Mouse (Mus musculus): Measurements from ENCODE around the gene Ttll3. TPM values are rescaled to one million over a fixed set of nuclear protein-coding genes. Genes with fewer than 3 reads are reported as not detected.

Gene Ttll3
- polyA plus RNA-seq, 1 experiment from 2014 or later, result 1.5 TPM

GRCm38 (mm10) chr6:113419199-113419587, 30.1 kb downstream of the Ttll3 start, which contains the start of gene Rpusd3:
Rpusd3 (minus strand) TSS chr6:113419340.
- Histone ChIP-seq H3K27ac (ENCODE audit: low read depth, low read length) (peak within 1 kb of the TSS; percentile 30; the same call in 1 of the 2 replicates), H3K9ac (ENCODE audit: low read depth, low read length) (peak within 1 kb of the TSS; percentile 84), H3K27me3 (ENCODE audit: control insufficient read depth, insufficient read depth, low read length) (no peaks in the 10 kb centered on the region), H3K4me3 (ENCODE audit: low read depth, low read length) (peak within 1 kb of the TSS; percentile 68), H3K9me3 (replicated peaks; ENCODE audit: control insufficient read depth, low read length) (no peaks in the 10 kb centered on the region), H3K4me2 (peak within 1 kb of the TSS; percentile 93), H3K4me1 (ENCODE audit: control insufficient read depth, insufficient read depth, low read length) (peaks cover 8% of the 10 kb centered on the region), H3K36me3 (ENCODE audit: control insufficient read depth, insufficient read depth, low read length) (no peaks in the 10 kb centered on the region)
- ATAC-seq (replicated peaks; ENCODE audit: insufficient number of reproducible peaks, low FRiP score, low TSS enrichment), result peak; percentile 97
- 2% methylated on average over 25 of the region's 25 CpGs for WGBS (ENCODE audit: insufficient replicate concordance)

GRCm38 (mm10) chr6:113423000-113423399, 33.9 kb downstream of the Ttll3 start:
- Histone ChIP-seq H3K4me2 (no peak overlapping the region), H3K9ac (ENCODE audit: low read depth, low read length) (no peak overlapping the region), H3K4me1 (ENCODE audit: control insufficient read depth, insufficient read depth, low read length) (peaks cover 7% of the 10 kb centered on the region), H3K36me3 (ENCODE audit: control insufficient read depth, insufficient read depth, low read length) (no peaks in the 10 kb centered on the region), H3K9me3 (replicated peaks; ENCODE audit: control insufficient read depth, low read length) (no peaks in the 10 kb centered on the region), H3K27ac (ENCODE audit: low read depth, low read length) (no peak overlapping the region), H3K4me3 (ENCODE audit: low read depth, low read length) (no peak overlapping the region), H3K27me3 (ENCODE audit: control insufficient read depth, insufficient read depth, low read length) (no peaks in the 10 kb centered on the region)
- ATAC-seq (replicated peaks; ENCODE audit: insufficient number of reproducible peaks, low FRiP score, low TSS enrichment), result no peak
- WGBS (ENCODE audit: insufficient replicate concordance), result 58% methylated on average over 4 of the region's 4 CpGs

GRCm38 (mm10) chr6:113424187-113424586, 35.1 kb downstream of the Ttll3 start:
- no peak for ATAC-seq (replicated peaks; ENCODE audit: insufficient number of reproducible peaks, low FRiP score, low TSS enrichment)
- H3K27me3 ChIP-seq (ENCODE audit: control insufficient read depth, insufficient read depth, low read length), result no peaks in the 10 kb centered on the region
- no peak overlapping the region for H3K4me3 ChIP-seq (ENCODE audit: low read depth, low read length)
- no peaks in the 10 kb centered on the region for H3K36me3 ChIP-seq (ENCODE audit: control insufficient read depth, insufficient read depth, low read length)
- no peak overlapping the region for H3K27ac ChIP-seq (ENCODE audit: low read depth, low read length)
- WGBS (ENCODE audit: insufficient replicate concordance), result 75% methylated on average over 7 of the region's 7 CpGs
- no peaks in the 10 kb centered on the region for H3K9me3 ChIP-seq (replicated peaks; ENCODE audit: control insufficient read depth, low read length)
- no peaks in the 10 kb centered on the region for H3K4me1 ChIP-seq (ENCODE audit: control insufficient read depth, insufficient read depth, low read length)
- H3K4me2 ChIP-seq, result no peak overlapping the region
- no peak overlapping the region for H3K9ac ChIP-seq (ENCODE audit: low read depth, low read length)

- no peaks in the 10 kb centered on the region for H3K27me3 ChIP-seq (ENCODE audit: control insufficient read depth, insufficient read depth, low read length)
- no peaks in the 10 kb centered on the region for H3K36me3 ChIP-seq (ENCODE audit: control insufficient read depth, insufficient read depth, low read length)
- H3K27ac ChIP-seq (ENCODE audit: low read depth, low read length), result no peak overlapping the region
- no peak overlapping the region for H3K4me3 ChIP-seq (ENCODE audit: low read depth, low read length)
- no peaks in the 10 kb centered on the region for H3K9me3 ChIP-seq (replicated peaks; ENCODE audit: control insufficient read depth, low read length)
- H3K9ac ChIP-seq (ENCODE audit: low read depth, low read length), result no peak overlapping the region
- ATAC-seq (replicated peaks; ENCODE audit: insufficient number of reproducible peaks, low FRiP score, low TSS enrichment), result no peak
- 93% methylated on average over 4 of the region's 4 CpGs for WGBS (ENCODE audit: insufficient replicate concordance)
- H3K4me2 ChIP-seq, result no peak overlapping the region
- no peaks in the 10 kb centered on the region for H3K4me1 ChIP-seq (ENCODE audit: control insufficient read depth, insufficient read depth, low read length)
Measured at GRCm38 (mm10) chr6:113426696-113427095, 37.6 kb downstream of the Ttll3 start.

GRCm38 (mm10) chr6:113427397-113427796, 38.3 kb downstream of the Ttll3 start:
- no peak overlapping the region for H3K27ac ChIP-seq (ENCODE audit: low read depth, low read length)
- no peak overlapping the region for H3K9ac ChIP-seq (ENCODE audit: low read depth, low read length)
- H3K36me3 ChIP-seq (ENCODE audit: control insufficient read depth, insufficient read depth, low read length), result no peaks in the 10 kb centered on the region
- no peak overlapping the region for H3K4me2 ChIP-seq
- H3K4me1 ChIP-seq (ENCODE audit: control insufficient read depth, insufficient read depth, low read length), result no peaks in the 10 kb centered on the region
- H3K4me3 ChIP-seq (ENCODE audit: low read depth, low read length), result no peak overlapping the region
- WGBS (ENCODE audit: insufficient replicate concordance), result 51% methylated on average over 3 of the region's 3 CpGs
- H3K27me3 ChIP-seq (ENCODE audit: control insufficient read depth, insufficient read depth, low read length), result no peaks in the 10 kb centered on the region
- no peak for ATAC-seq (replicated peaks; ENCODE audit: insufficient number of reproducible peaks, low FRiP score, low TSS enrichment)
- no peaks in the 10 kb centered on the region for H3K9me3 ChIP-seq (replicated peaks; ENCODE audit: control insufficient read depth, low read length)

- WGBS (ENCODE audit: insufficient replicate concordance), result 90% methylated on average over 16 of the region's 16 CpGs
- Histone ChIP-seq H3K27ac (ENCODE audit: low read depth, low read length) (no peak overlapping the region), H3K27me3 (ENCODE audit: control insufficient read depth, insufficient read depth, low read length) (no peaks in the 10 kb centered on the region), H3K4me1 (ENCODE audit: control insufficient read depth, insufficient read depth, low read length) (no peaks in the 10 kb centered on the region), H3K36me3 (ENCODE audit: control insufficient read depth, insufficient read depth, low read length) (no peaks in the 10 kb centered on the region), H3K9ac (ENCODE audit: low read depth, low read length) (no peak overlapping the region), H3K9me3 (replicated peaks; ENCODE audit: control insufficient read depth, low read length) (no peaks in the 10 kb centered on the region), H3K4me3 (ENCODE audit: low read depth, low read length) (no peak overlapping the region), H3K4me2 (no peak overlapping the region)
- no peak for ATAC-seq (replicated peaks; ENCODE audit: insufficient number of reproducible peaks, low FRiP score, low TSS enrichment)
Measured at GRCm38 (mm10) chr6:113428006-113428405, 38.9 kb downstream of the Ttll3 start.

- WGBS (ENCODE audit: insufficient replicate concordance), result 66% methylated on average over 3 of the region's 3 CpGs
- no peak for ATAC-seq (replicated peaks; ENCODE audit: insufficient number of reproducible peaks, low FRiP score, low TSS enrichment)
- H3K9ac ChIP-seq (ENCODE audit: low read depth, low read length), result no peak overlapping the region
- H3K27ac ChIP-seq (ENCODE audit: low read depth, low read length), result no peak overlapping the region
- no peaks in the 10 kb centered on the region for H3K27me3 ChIP-seq (ENCODE audit: control insufficient read depth, insufficient read depth, low read length)
- no peaks in the 10 kb centered on the region for H3K9me3 ChIP-seq (replicated peaks; ENCODE audit: control insufficient read depth, low read length)
- H3K36me3 ChIP-seq (ENCODE audit: control insufficient read depth, insufficient read depth, low read length), result no peaks in the 10 kb centered on the region
- no peak overlapping the region for H3K4me2 ChIP-seq
- no peak overlapping the region for H3K4me3 ChIP-seq (ENCODE audit: low read depth, low read length)
- H3K4me1 ChIP-seq (ENCODE audit: control insufficient read depth, insufficient read depth, low read length), result no peaks in the 10 kb centered on the region
Measured at GRCm38 (mm10) chr6:113429965-113430364, 40.9 kb downstream of the Ttll3 start.

GRCm38 (mm10) chr6:113430846-113431245, 41.8 kb downstream of the Ttll3 start:
- no peak overlapping the region for H3K27ac ChIP-seq (ENCODE audit: low read depth, low read length)
- no peak for ATAC-seq (replicated peaks; ENCODE audit: insufficient number of reproducible peaks, low FRiP score, low TSS enrichment)
- H3K9me3 ChIP-seq (replicated peaks; ENCODE audit: control insufficient read depth, low read length), result no peaks in the 10 kb centered on the region
- no peaks in the 10 kb centered on the region for H3K4me1 ChIP-seq (ENCODE audit: control insufficient read depth, insufficient read depth, low read length)
- no peak overlapping the region for H3K4me2 ChIP-seq
- H3K27me3 ChIP-seq (ENCODE audit: control insufficient read depth, insufficient read depth, low read length), result no peaks in the 10 kb centered on the region
- H3K36me3 ChIP-seq (ENCODE audit: control insufficient read depth, insufficient read depth, low read length), result no peaks in the 10 kb centered on the region
- 51% methylated on average over 3 of the region's 3 CpGs for WGBS (ENCODE audit: insufficient replicate concordance)
- no peak overlapping the region for H3K4me3 ChIP-seq (ENCODE audit: low read depth, low read length)
- no peak overlapping the region for H3K9ac ChIP-seq (ENCODE audit: low read depth, low read length)

- no peak overlapping the region for H3K27ac ChIP-seq (ENCODE audit: low read depth, low read length)
- whole genome bisulfite sequencing (ENCODE audit: insufficient replicate concordance), result 54% methylated on average over 3 of the region's 3 CpGs
- no peak overlapping the region for H3K4me3 ChIP-seq (ENCODE audit: low read depth, low read length)
- no peak for ATAC-seq (replicated peaks; ENCODE audit: insufficient number of reproducible peaks, low FRiP score, low TSS enrichment)
- no peak overlapping the region for H3K9ac ChIP-seq (ENCODE audit: low read depth, low read length)
- no peaks in the 10 kb centered on the region for H3K4me1 ChIP-seq (ENCODE audit: control insufficient read depth, insufficient read depth, low read length)
- no peak overlapping the region for H3K4me2 ChIP-seq
- H3K36me3 ChIP-seq (ENCODE audit: control insufficient read depth, insufficient read depth, low read length), result no peaks in the 10 kb centered on the region
- H3K27me3 ChIP-seq (ENCODE audit: control insufficient read depth, insufficient read depth, low read length), result no peaks in the 10 kb centered on the region
- H3K9me3 ChIP-seq (replicated peaks; ENCODE audit: control insufficient read depth, low read length), result no peaks in the 10 kb centered on the region
Measured at GRCm38 (mm10) chr6:113431801-113432200, 42.7 kb downstream of the Ttll3 start.
